Mouse (Mus musculus) heart, adult 2 months (tissue): Measurements from ENCODE around the gene Cdr2. TPM values are rescaled to one million over a fixed set of nuclear protein-coding genes. Genes with fewer than 3 reads are reported as not detected.

Experiments used
- DNase-seq, 2 experiments: peaks; one replicate each; pipeline ENCODE4 v3.0.0; 2021
- H3K27ac ChIP-seq: fragments of 200-600 bp; 2 replicates; pipeline ENCODE4 v1.8.1; 2022
- H3K27me3 ChIP-seq: fragments of 200-500 bp; 2 replicates; pipeline ENCODE4 v1.6.1; 2012; ENCODE audit warnings: mild to moderate bottlenecking, low read length, inconsistent platforms, mixed read lengths; ENCODE audit not compliant: control insufficient read depth, insufficient read depth
- H3K36me3 ChIP-seq: fragments of 200-500 bp; 2 replicates; pipeline ENCODE4 v1.6.1; 2012; ENCODE audit warnings: low read length, inconsistent platforms; ENCODE audit not compliant: control insufficient read depth, insufficient read depth
- H3K4me1 ChIP-seq: fragments of 200-500 bp; 2 replicates; pipeline ENCODE4 v1.6.1; 2011; ENCODE audit warnings: low read length; ENCODE audit not compliant: control insufficient read depth, insufficient read depth
- H3K4me3 ChIP-seq: fragments of 200-600 bp; 2 replicates; pipeline ENCODE4 v1.8.1; 2022
- H3K79me2 ChIP-seq: fragments of 200-500 bp; replicated peaks from 2 replicates; pipeline ENCODE4 v1.6.1; 2012; ENCODE audit warnings: mild to moderate bottlenecking, inconsistent platforms, low read length, moderate library complexity, mixed read lengths; ENCODE audit not compliant: control insufficient read depth, insufficient read depth
- H3K9ac ChIP-seq: fragments of 200-500 bp; 2 replicates; pipeline ENCODE4 v1.6.1; 2012; ENCODE audit warnings: low read depth, mild to moderate bottlenecking, control low read depth, inconsistent platforms, low read length, mixed read lengths
- CTCF ChIP-seq: fragments of 200-600 bp; IDR thresholded peaks from 2 replicates; pipeline ENCODE4 v1.8.1; 2022; ENCODE audit warnings: antibody characterized with exemption, mild to moderate bottlenecking, moderate library complexity
- EP300 ChIP-seq: fragments of 200-500 bp; IDR thresholded peaks from 2 replicates; pipeline ENCODE4 v1.6.1; 2011; ENCODE audit warnings: low read depth, low read length, control low read depth; ENCODE audit not compliant: insufficient read depth
- POLR2A ChIP-seq: fragments of 200-500 bp; IDR thresholded peaks from 2 replicates; pipeline ENCODE4 v1.6.1; 2011; ENCODE audit warnings: mild to moderate bottlenecking, low read depth, low read length, control low read depth; ENCODE audit not compliant: insufficient read depth
- WGBS: fragments of 180-500 bp; shearing (Covaris S2); methylation state at CpG from one replicate; pipeline ENCODE4 v1.1.7; 2018; 5-methylcytosine and 5-hydroxymethylcytosine counted together
- intact Hi-C: fragments of 180-260 bp; cut with DNase I; formaldehyde crosslinking; loops from one replicate; pipeline ENCODE4 v1.15.1; 2025
- polyA plus RNA-seq: library from polyadenylated mRNA; depleted of rRNA; stranded (reverse); fragments of >200 nt; gene quantifications from 2 replicates; pipeline ENCODE4 v1.2.3, GENCODE M21; 2012
- total RNA-seq, 2 experiments: library from RNA; stranded (reverse); gene quantifications; 2 replicates each; pipeline ENCODE4 v1.2.3; 2021

The Cdr2 gene
- total and polyA plus RNA-seq, 3 experiments = 8.8 to 34.9 (median 11.0) TPM

DNA sequence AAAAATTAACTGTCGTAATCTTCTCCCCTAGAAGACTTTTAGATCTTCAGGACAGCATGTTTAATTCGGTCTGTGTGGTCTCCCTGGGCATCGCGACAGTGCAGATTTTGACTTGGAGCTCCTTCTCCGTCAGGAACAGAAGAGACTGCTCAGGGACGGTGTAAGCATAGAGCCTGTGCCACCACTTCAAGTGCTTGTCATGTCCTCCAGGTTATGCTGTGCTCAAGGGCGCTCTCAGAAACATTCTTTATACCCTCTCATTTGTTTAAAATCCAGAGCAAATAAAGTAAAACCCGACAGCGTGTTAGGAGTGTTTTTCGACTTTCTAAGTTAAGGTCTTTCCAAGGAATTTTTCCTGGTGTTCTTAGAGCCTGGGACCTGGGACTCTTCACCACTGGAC lies 32.4 kb upstream of the Cdr2 start:
- H3K79me2 ChIP-seq = no peaks in the 10 kb centered on the region
- no peak overlapping the region for H3K9ac ChIP-seq
- H3K27ac ChIP-seq = no peak overlapping the region
- no peaks in the 10 kb centered on the region for H3K27me3 ChIP-seq
- no peak overlapping the region for H3K4me3 ChIP-seq
- H3K4me1 ChIP-seq = peaks cover 1% of the 10 kb centered on the region; the same call in 1 of the 2 replicates
- DNase-seq = no peak
- TF ChIP-seq CTCF (no peak), POLR2A (no peak), EP300 (no peak)
- 85% methylated on average over 10 of the region's 10 CpGs for WGBS
- intact Hi-C loops = no loop called here
- no peaks in the 10 kb centered on the region for H3K36me3 ChIP-seq

GRCm38 (mm10) chr7:121011794-121012689 lies 29.9 kb upstream of the Cdr2 start:
- H3K79me2 ChIP-seq = no peaks in the 10 kb centered on the region
- peaks cover 1% of the 10 kb centered on the region; the same call in 1 of the 2 replicates for H3K4me1 ChIP-seq
- H3K27ac ChIP-seq = no peak overlapping the region
- DNase-seq = no peak
- H3K36me3 ChIP-seq = no peaks in the 10 kb centered on the region
- no peak for TF ChIP-seq EP300
- TF ChIP-seq CTCF = no peak
- TF ChIP-seq POLR2A = no peak
- intact Hi-C loops = no loop called here
- H3K27me3 ChIP-seq = no peaks in the 10 kb centered on the region
- WGBS = 78% methylated on average over 10 of the region's 10 CpGs
- H3K9ac ChIP-seq = no peak overlapping the region
- H3K4me3 ChIP-seq = no peak overlapping the region

- TF ChIP-seq POLR2A (no peak), EP300 (no peak), CTCF (no peak)
- H3K27me3 ChIP-seq = no peaks in the 10 kb centered on the region
- no peak overlapping the region for H3K9ac ChIP-seq
- DNase-seq = no peak
- intact Hi-C loops = loop anchor here (5.0 kb wide), 1 partner anchor 72 kb away; no protein-coding TSS in a partner anchor
- H3K27ac ChIP-seq = no peak overlapping the region
- no peaks in the 10 kb centered on the region for H3K79me2 ChIP-seq
- H3K4me3 ChIP-seq = no peak overlapping the region
- H3K36me3 ChIP-seq = no peaks in the 10 kb centered on the region
- no peaks in the 10 kb centered on the region for H3K4me1 ChIP-seq
- WGBS = 74% methylated on average over 4 of the region's 4 CpGs
Measured at GRCm38 (mm10) chr7:121003793-121004418, 21.8 kb upstream of the Cdr2 start.

GRCm38 (mm10) chr7:121002407-121002928 lies 20.4 kb upstream of the Cdr2 start:
- Histone ChIP-seq H3K4me3 (no peak overlapping the region), H3K27me3 (no peaks in the 10 kb centered on the region), H3K4me1 (no peaks in the 10 kb centered on the region), H3K27ac (no peak overlapping the region), H3K36me3 (no peaks in the 10 kb centered on the region), H3K79me2 (no peaks in the 10 kb centered on the region), H3K9ac (no peak overlapping the region)
- no peak for DNase-seq
- intact Hi-C loops = loop anchor here (5.0 kb wide), 1 partner anchor 70 kb away; no protein-coding TSS in a partner anchor
- TF ChIP-seq POLR2A = no peak
- no peak for TF ChIP-seq CTCF
- TF ChIP-seq EP300 = no peak
- WGBS = 58% methylated on average over 5 of the region's 5 CpGs

GRCm38 (mm10) chr7:121001879-121002278 lies 19.8 kb upstream of the Cdr2 start:
- WGBS = 78% methylated on average over 3 of the region's 3 CpGs
- no peak overlapping the region for H3K4me3 ChIP-seq
- no peak overlapping the region for H3K9ac ChIP-seq
- TF ChIP-seq POLR2A (no peak), CTCF (no peak), EP300 (no peak)
- DNase-seq = no peak
- H3K4me1 ChIP-seq = no peaks in the 10 kb centered on the region
- intact Hi-C loops = loop anchor here (5.0 kb wide), 1 partner anchor 70 kb away; no protein-coding TSS in a partner anchor
- H3K36me3 ChIP-seq = no peaks in the 10 kb centered on the region
- no peaks in the 10 kb centered on the region for H3K79me2 ChIP-seq
- no peaks in the 10 kb centered on the region for H3K27me3 ChIP-seq
- H3K27ac ChIP-seq = no peak overlapping the region
